In genomic region chr7:73938046-73938810, GRCm38 (mm10) we compare ENCODE assay signal across 21 mouse cellular contexts.
DNase-seq lines count a peak whose midpoint lies in the region; ATAC-seq lines count a peak whose summit lies in the region.
"Had no signal": no experiment of that assay in that cellular context is flagged by ENCODE, and none has a peak within 500 bp of the region (broad histone marks: within the 10 kb centered on the region; RNA-seq: fewer than 3 reads in every experiment).

No protein-coding gene starts in this region.

- H3K4me2 ChIP-seq in midbrain, embryonic 14.5 days (ENCODE audit: low read length), result no peak overlapping the region
- no peak overlapping the region for H3K4me2 ChIP-seq in midbrain, embryonic 16.5 days (ENCODE audit: low read length)
- no peak overlapping the region for H3K4me2 ChIP-seq in hindbrain, embryonic 14.5 days (replicated peaks)
- H3K4me2 ChIP-seq in neural tube, embryonic 13.5 days, result no peak overlapping the region
- H3K4me2 ChIP-seq in kidney, embryonic 15.5 days, result no peak overlapping the region
- H3K4me2 ChIP-seq: heart, embryonic 11.5 days; limb, embryonic 12.5 days; liver, embryonic 13.5 days; lung, embryonic 15.5 days had no signal

- H3K4me3 ChIP-seq in midbrain, embryonic 14.5 days (replicated peaks; ENCODE audit: low read depth, low read length), result no peak overlapping the region
- no peak overlapping the region for H3K4me3 ChIP-seq in midbrain, embryonic 16.5 days (ENCODE audit: low read depth, low read length)
- H3K4me3 ChIP-seq in hindbrain, embryonic 14.5 days (replicated peaks; ENCODE audit: low read length), result no peak overlapping the region
- no peak overlapping the region for H3K4me3 ChIP-seq in neural tube, embryonic 13.5 days
- no peak overlapping the region for H3K4me3 ChIP-seq in kidney, embryonic 15.5 days (replicated peaks)
- H3K4me3 ChIP-seq: erythroblast, embryonic 14.5 days; layer of hippocampus, adult 2 months; limb, embryonic 12.5 days; liver, embryonic 13.5 days; lung, embryonic 15.5 days had no signal

- H3K4me1 ChIP-seq in midbrain, embryonic 14.5 days (ENCODE audit: control insufficient read depth, insufficient read depth, low read length), result peaks cover 11% of the 10 kb centered on the region
- H3K4me1 ChIP-seq in midbrain, embryonic 16.5 days (ENCODE audit: control insufficient read depth, insufficient read depth, low read length), result no peaks in the 10 kb centered on the region; the same call in 1 of the 2 replicates
- peaks cover 26% of the 10 kb centered on the region for H3K4me1 ChIP-seq in hindbrain, embryonic 14.5 days (replicated peaks; ENCODE audit: control insufficient read depth, insufficient read depth, low read length)
- peaks cover 48% of the 10 kb centered on the region for H3K4me1 ChIP-seq in neural tube, embryonic 13.5 days (replicated peaks)
- H3K4me1 ChIP-seq in kidney, embryonic 15.5 days, result peaks cover 28% of the 10 kb centered on the region
- H3K4me1 ChIP-seq: liver, embryonic 13.5 days had no signal

- H3K27me3 ChIP-seq in midbrain, embryonic 14.5 days (ENCODE audit: control insufficient read depth, insufficient read depth, low read length), result no peaks in the 10 kb centered on the region
- no peaks in the 10 kb centered on the region for H3K27me3 ChIP-seq in midbrain, embryonic 16.5 days (ENCODE audit: control insufficient read depth, insufficient read depth, low read depth, low read length)
- H3K27me3 ChIP-seq in hindbrain, embryonic 14.5 days (ENCODE audit: control insufficient read depth, insufficient read depth, low read length), result no peaks in the 10 kb centered on the region
- no peaks in the 10 kb centered on the region for H3K27me3 ChIP-seq in neural tube, embryonic 13.5 days
- H3K27me3 ChIP-seq in kidney, embryonic 15.5 days, result no peaks in the 10 kb centered on the region
- H3K27me3 ChIP-seq: limb, embryonic 12.5 days; liver, embryonic 13.5 days; lung, embryonic 15.5 days; Patski had no signal

- peaks cover 38% of the 10 kb centered on the region for H3K36me3 ChIP-seq in midbrain, embryonic 14.5 days (ENCODE audit: control insufficient read depth, insufficient read depth, low read length)
- H3K36me3 ChIP-seq in midbrain, embryonic 16.5 days (ENCODE audit: control insufficient read depth, insufficient read depth, low read length), result peaks cover 26% of the 10 kb centered on the region
- H3K36me3 ChIP-seq in hindbrain, embryonic 14.5 days (replicated peaks; ENCODE audit: control insufficient read depth, insufficient read depth), result peaks cover 28% of the 10 kb centered on the region
- H3K36me3 ChIP-seq in neural tube, embryonic 13.5 days, result peaks cover 30% of the 10 kb centered on the region
- H3K36me3 ChIP-seq in kidney, embryonic 15.5 days, result peaks cover 10% of the 10 kb centered on the region; the same call in 1 of the 2 replicates
- H3K36me3 ChIP-seq: liver, embryonic 13.5 days; lung, embryonic 15.5 days had no signal

- DNase-seq in midbrain, embryonic 14.5 days, result peak; percentile 48
- DNase-seq in embryo, embryonic 9.5 days (ENCODE audit: extremely low spot score), result peak; percentile 19
- no peak for DNase-seq in hindbrain, embryonic 14.5 days (ENCODE audit: low spot score)
- no peak for DNase-seq in kidney, postnatal 36 days
- DNase-seq in spleen, postnatal 4 days (ENCODE audit: low spot score in 2 of 2), result no peak
- DNase-seq: cerebellum, postnatal 14 days; gastrocnemius, postnatal 36 days; heart, postnatal 14 days; liver, embryonic 13.5 days; right cerebral cortex, postnatal 14 days; thymus, postnatal 4 days had no signal

- H3K9me3 ChIP-seq in midbrain, embryonic 14.5 days (ENCODE audit: control insufficient read depth, low read length), result no peaks in the 10 kb centered on the region
- no peaks in the 10 kb centered on the region for H3K9me3 ChIP-seq in midbrain, embryonic 16.5 days (replicated peaks; ENCODE audit: control insufficient read depth, low read length, poor library complexity, severe bottlenecking)
- H3K9me3 ChIP-seq in hindbrain, embryonic 14.5 days (ENCODE audit: control insufficient read depth, low read length), result no peaks in the 10 kb centered on the region
- no peaks in the 10 kb centered on the region for H3K9me3 ChIP-seq in neural tube, embryonic 13.5 days
- no peaks in the 10 kb centered on the region for H3K9me3 ChIP-seq in kidney, embryonic 15.5 days (replicated peaks)
- H3K9me3 ChIP-seq: limb, embryonic 12.5 days; liver, embryonic 13.5 days; lung, embryonic 15.5 days had no signal

- H3K9ac ChIP-seq in midbrain, embryonic 14.5 days (replicated peaks; ENCODE audit: low read length), result no peak overlapping the region
- H3K9ac ChIP-seq in midbrain, embryonic 16.5 days (ENCODE audit: low read depth, low read length), result no peak overlapping the region
- no peak overlapping the region for H3K9ac ChIP-seq in hindbrain, embryonic 14.5 days
- no peak overlapping the region for H3K9ac ChIP-seq in neural tube, embryonic 13.5 days
- H3K9ac ChIP-seq in kidney, embryonic 15.5 days, result no peak overlapping the region
- H3K9ac ChIP-seq: limb, embryonic 12.5 days; liver, embryonic 13.5 days; lung, embryonic 15.5 days had no signal

- WGBS in midbrain, embryonic 14.5 days, result 79% methylated on average over 7 of the region's 7 CpGs
- WGBS in midbrain, embryonic 16.5 days, result 75% methylated on average over 7 of the region's 7 CpGs
- WGBS in hindbrain, embryonic 14.5 days, result 35% methylated on average over 7 of the region's 7 CpGs
- WGBS in neural tube, embryonic 13.5 days, result 16% methylated on average over 7 of the region's 7 CpGs
- 83% methylated on average over 7 of the region's 7 CpGs for WGBS in kidney, embryonic 15.5 days

- no peak for ATAC-seq in midbrain, embryonic 14.5 days (ENCODE audit: low FRiP score, low TSS enrichment)
- ATAC-seq in midbrain, embryonic 16.5 days, result no peak
- ATAC-seq in hindbrain, embryonic 14.5 days (ENCODE audit: low FRiP score), result peak; percentile 52
- peak; percentile 68; the same call in 1 of the 2 replicates for ATAC-seq in neural tube, embryonic 13.5 days (ENCODE audit: low read depth)
- no peak for ATAC-seq in kidney, embryonic 15.5 days (replicated peaks; ENCODE audit: low FRiP score)
- ATAC-seq: Patski had no signal

- no peak overlapping the region for H3K27ac ChIP-seq in midbrain, embryonic 14.5 days (replicated peaks; ENCODE audit: low read depth, low read length)
- no peak overlapping the region for H3K27ac ChIP-seq in midbrain, embryonic 16.5 days (ENCODE audit: low read length)
- peak overlapping the region; percentile 58 for H3K27ac ChIP-seq in hindbrain, embryonic 14.5 days
- H3K27ac ChIP-seq in neural tube, embryonic 13.5 days (replicated peaks), result peak overlapping the region; percentile 82
- H3K27ac ChIP-seq in kidney, embryonic 15.5 days, result no peak overlapping the region
- H3K27ac ChIP-seq: layer of hippocampus, adult 2 months; limb, embryonic 12.5 days; liver, embryonic 13.5 days; lung, embryonic 15.5 days; macrophage had no signal

Comparison
In these comparisons a context has a peak if more than half of its experiments do, and no peak if none do; other contexts are left out.
1. ATAC-seq: peak in hindbrain, embryonic 14.5 days (single experiment) and neural tube, embryonic 13.5 days (single experiment); none in midbrain, embryonic 14.5 days (single experiment), midbrain, embryonic 16.5 days (single experiment) and kidney, embryonic 15.5 days (single experiment).
2. DNase-seq: peak in midbrain, embryonic 14.5 days (single experiment) and embryo, embryonic 9.5 days (single experiment); none in hindbrain, embryonic 14.5 days (single experiment), kidney, postnatal 36 days (0 of 2) and spleen, postnatal 4 days (0 of 2).
3. H3K27ac ChIP-seq: peak in hindbrain, embryonic 14.5 days (single experiment) and neural tube, embryonic 13.5 days (single experiment); none in midbrain, embryonic 14.5 days (single experiment), midbrain, embryonic 16.5 days (single experiment) and kidney, embryonic 15.5 days (single experiment).